Mouse (Mus musculus): ENCODE data around the gene Ube2m. TPM values are rescaled to one million over a fixed set of nuclear protein-coding genes. Genes with fewer than 3 reads are reported as not detected.
A peak's percentile ranks its signal among the peaks of the same experiment; 100 is the strongest.

Gene Ube2m
- polyA plus RNA-seq, 1 experiment: 273 TPM

DNA sequence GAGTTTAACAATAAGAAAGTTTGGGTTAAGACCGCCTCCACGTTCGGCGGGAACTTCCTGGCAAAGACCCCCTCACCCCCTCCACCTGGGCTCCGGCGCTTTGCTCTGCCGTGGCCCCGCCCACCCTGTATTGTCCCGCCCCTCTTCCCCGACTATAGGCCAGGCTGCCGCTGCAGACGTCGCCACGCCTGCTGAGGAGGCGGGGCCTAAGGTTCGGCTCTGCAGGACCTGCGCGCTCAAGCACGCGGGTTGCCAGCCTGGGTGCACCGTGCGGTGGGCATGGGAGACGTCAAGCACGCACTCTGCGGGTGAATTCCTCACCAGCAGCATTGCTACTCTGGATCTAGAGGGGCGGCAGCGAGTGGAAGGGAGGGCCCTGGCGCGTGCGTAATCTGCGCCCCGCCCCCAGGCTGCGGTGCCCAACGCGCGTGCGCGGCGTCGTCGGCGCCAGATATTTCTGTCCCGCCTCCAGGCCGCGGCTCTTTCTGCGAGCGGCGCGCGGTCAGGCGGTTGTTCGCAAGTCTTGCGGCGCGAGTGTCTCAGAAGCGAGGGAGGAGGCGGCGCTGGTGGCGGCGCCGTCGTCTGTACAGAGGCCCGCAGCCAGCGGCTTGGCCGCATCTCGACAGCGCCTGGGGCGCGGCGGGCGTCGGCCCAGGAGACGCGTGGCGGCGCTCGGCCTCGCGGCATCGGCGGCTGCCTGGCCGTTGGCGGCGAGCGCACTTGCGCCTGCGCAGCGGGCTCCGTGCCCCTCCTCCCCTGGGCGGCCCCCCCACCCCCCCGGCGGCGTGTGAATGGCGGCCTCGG, 13.9 kb downstream of the Ube2m start:
- peaks cover 2% of the 10 kb centered on the region; the same call in 1 of the 2 replicates for H3K4me1 ChIP-seq (ENCODE audit: control insufficient read depth, insufficient read depth, low read length)
- H3K27ac ChIP-seq (ENCODE audit: insufficient read depth, low read length): peak overlapping the region; percentile 90
- peak overlapping the region; percentile 100 for H3K4me3 ChIP-seq (ENCODE audit: insufficient read depth, low read length)
- TF ChIP-seq POLR2A (IDR thresholded peaks at IDR 0.05; ENCODE audit: low read depth, low read length) (peak; percentile 92), CTCF (IDR thresholded peaks at IDR 0.05; ENCODE audit: borderline replicate concordance, insufficient read depth, low read length) (no peak)

GRCm38 (mm10) chr7:13022773-13023535, 15.1 kb downstream of the Ube2m start:
- Histone ChIP-seq H3K4me3 (ENCODE audit: insufficient read depth, low read length) (peak overlapping the region; percentile 54), H3K4me1 (ENCODE audit: control insufficient read depth, insufficient read depth, low read length) (peaks cover 2% of the 10 kb centered on the region; the same call in 1 of the 2 replicates), H3K27ac (ENCODE audit: insufficient read depth, low read length) (peak overlapping the region; percentile 52)
- TF ChIP-seq POLR2A (IDR thresholded peaks at IDR 0.05; ENCODE audit: low read depth, low read length) (peak; percentile 47), CTCF (IDR thresholded peaks at IDR 0.05; ENCODE audit: borderline replicate concordance, insufficient read depth, low read length) (no peak)

DNA sequence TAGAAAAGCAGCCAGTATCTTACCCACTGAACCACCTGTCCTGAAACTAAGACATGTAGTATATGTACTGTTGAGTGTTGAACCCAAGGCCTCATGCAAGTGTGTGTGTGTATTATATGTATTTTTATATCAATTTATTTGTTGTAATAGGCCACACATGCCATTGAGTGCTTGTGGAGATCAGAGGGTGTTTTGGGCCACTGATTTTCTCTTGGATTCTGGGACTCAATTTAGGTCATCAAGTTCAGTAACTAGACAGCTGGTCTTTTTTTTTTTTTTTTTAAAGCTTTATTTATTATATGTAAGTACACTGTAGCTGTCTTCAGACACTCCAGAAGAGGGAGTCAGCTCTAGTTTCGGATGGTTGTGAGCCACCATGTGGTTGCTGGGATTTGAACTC, 22.9 kb downstream of the Ube2m start:
- no peak overlapping the region for H3K4me3 ChIP-seq (ENCODE audit: insufficient read depth, low read length)
- H3K4me1 ChIP-seq (ENCODE audit: control insufficient read depth, insufficient read depth, low read length): no peaks in the 10 kb centered on the region
- TF ChIP-seq CTCF (IDR thresholded peaks at IDR 0.05; ENCODE audit: borderline replicate concordance, insufficient read depth, low read length) (no peak), POLR2A (IDR thresholded peaks at IDR 0.05; ENCODE audit: low read depth, low read length) (no peak)
- no peak overlapping the region for H3K27ac ChIP-seq (ENCODE audit: insufficient read depth, low read length)

DNA sequence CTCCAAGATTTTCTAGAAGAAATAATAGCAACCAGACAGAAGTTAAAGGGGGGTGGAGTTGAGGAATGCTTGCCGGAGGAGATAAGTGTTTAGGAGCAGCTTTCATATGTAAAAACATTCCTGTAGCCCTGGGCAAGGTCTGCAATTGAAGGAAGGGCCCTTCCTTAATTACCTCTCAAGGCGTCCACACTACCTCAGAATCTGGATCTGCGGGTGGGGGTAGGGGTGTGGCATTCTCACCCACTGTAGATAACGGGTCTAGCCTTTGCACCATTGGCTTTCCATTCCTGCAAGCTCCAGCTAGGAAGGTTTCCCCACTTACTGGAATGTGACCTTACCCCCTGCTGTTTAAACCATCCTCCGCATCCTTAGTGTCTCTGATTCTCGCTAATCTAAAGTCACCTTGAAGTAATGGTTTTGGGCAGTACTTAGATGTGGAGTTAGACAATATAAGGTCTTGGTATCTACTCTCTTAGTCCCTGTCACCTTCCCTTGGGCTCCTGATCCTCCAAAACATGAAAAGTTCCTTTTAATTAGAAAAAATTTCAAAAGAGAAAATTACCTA, 23.7 kb downstream of the Ube2m start:
- Histone ChIP-seq H3K4me1 (ENCODE audit: control insufficient read depth, insufficient read depth, low read length) (no peaks in the 10 kb centered on the region), H3K27ac (ENCODE audit: insufficient read depth, low read length) (no peak overlapping the region), H3K4me3 (ENCODE audit: insufficient read depth, low read length) (no peak overlapping the region)
- TF ChIP-seq CTCF (IDR thresholded peaks at IDR 0.05; ENCODE audit: borderline replicate concordance, insufficient read depth, low read length) (no peak), POLR2A (IDR thresholded peaks at IDR 0.05; ENCODE audit: low read depth, low read length) (no peak)

- Histone ChIP-seq H3K4me3 (ENCODE audit: insufficient read depth, low read length) (no peak overlapping the region), H3K27ac (ENCODE audit: insufficient read depth, low read length) (no peak overlapping the region), H3K4me1 (ENCODE audit: control insufficient read depth, insufficient read depth, low read length) (no peaks in the 10 kb centered on the region)
- no peak for TF ChIP-seq CTCF (IDR thresholded peaks at IDR 0.05; ENCODE audit: borderline replicate concordance, insufficient read depth, low read length)
- TF ChIP-seq POLR2A (IDR thresholded peaks at IDR 0.05; ENCODE audit: low read depth, low read length): no peak
Measured at GRCm38 (mm10) chr7:13013671-13014070, 24.4 kb downstream of the Ube2m start.

- Histone ChIP-seq H3K4me3 (ENCODE audit: insufficient read depth, low read length) (peak within 1 kb of the TSS; percentile 82), H3K4me1 (ENCODE audit: control insufficient read depth, insufficient read depth, low read length) (peaks cover 3% of the 10 kb centered on the region; the same call in 1 of the 2 replicates), H3K27ac (ENCODE audit: insufficient read depth, low read length) (peak within 1 kb of the TSS; percentile 83)
- TF ChIP-seq CTCF (IDR thresholded peaks at IDR 0.05; ENCODE audit: borderline replicate concordance, insufficient read depth, low read length) (no peak), POLR2A (IDR thresholded peaks at IDR 0.05; ENCODE audit: low read depth, low read length) (peak; percentile 31; the same call in 1 of the 2 replicates)
Measured at GRCm38 (mm10) chr7:13010005-13010908, 27.8 kb downstream of the Ube2m start, which contains the start of gene Zbtb45. Gene Zbtb45, minus strand, starts transcription at chr7:13010034.

GRCm38 (mm10) chr7:13009143-13010004, 28.7 kb downstream of the Ube2m start:
- TF ChIP-seq CTCF (IDR thresholded peaks at IDR 0.05; ENCODE audit: borderline replicate concordance, insufficient read depth, low read length): peak; percentile 85
- TF ChIP-seq POLR2A (IDR thresholded peaks at IDR 0.05; ENCODE audit: low read depth, low read length): peak; percentile 80
- H3K4me3 ChIP-seq (ENCODE audit: insufficient read depth, low read length): peak overlapping the region; percentile 82

More at GRCm38 (mm10) chr7:13009143-13010004, 28.7 kb downstream of the Ube2m start:
- Histone ChIP-seq H3K4me1 (ENCODE audit: control insufficient read depth, insufficient read depth, low read length) (peaks cover 3% of the 10 kb centered on the region; the same call in 1 of the 2 replicates), H3K27ac (ENCODE audit: insufficient read depth, low read length) (peak overlapping the region; percentile 83)

Measured in embryonic fibroblast, embryonic 13.5 days (primary cell).